Mouse (Mus musculus) thymus, adult 18-20 months (tissue): ENCODE measurements around the gene Fez2.

Experiments used
- DNase-seq, 2 experiments: peaks; one replicate each; pipeline ENCODE4 v3.0.0; 2022; ENCODE audit warnings: mixed read lengths in 2 of 2

Gene Fez2

DNA sequence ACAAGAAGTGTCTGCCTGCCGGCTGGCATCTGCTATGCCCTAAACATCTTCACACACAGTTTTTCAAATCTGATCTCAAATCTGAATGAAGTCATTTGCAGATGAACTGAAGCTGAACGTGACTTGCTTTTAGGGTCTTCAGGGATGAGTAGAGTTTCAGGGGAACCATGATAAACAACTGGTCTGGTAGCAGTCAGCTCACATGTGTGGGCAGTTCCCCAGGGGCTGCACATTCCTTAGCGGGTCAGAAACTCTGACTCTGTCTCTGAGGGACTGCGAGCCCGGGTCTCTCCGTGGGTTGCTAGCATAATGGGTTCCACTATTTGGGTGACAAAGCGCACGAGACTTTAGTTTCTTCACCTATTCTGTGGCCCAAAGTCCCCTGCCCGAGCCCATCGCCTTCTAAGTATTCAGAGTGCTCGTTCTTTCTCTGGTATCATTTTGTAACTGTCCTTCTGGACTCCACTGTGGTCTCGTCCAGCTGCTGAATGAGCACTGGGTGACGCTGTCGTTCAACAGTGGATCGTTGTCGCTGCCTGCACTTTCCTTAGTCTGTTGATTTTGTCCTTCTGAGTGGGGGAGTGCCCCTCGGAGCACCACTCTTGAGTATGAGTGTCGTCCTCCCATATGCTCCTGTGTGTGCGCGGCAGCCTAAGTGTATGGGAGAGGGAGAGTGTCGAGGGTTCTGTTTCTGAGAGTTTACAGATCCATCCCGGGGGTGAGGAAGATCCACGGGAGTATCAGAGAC lies 53.2 kb downstream of the Fez2 start:
- DNase-seq = no peak

DNA sequence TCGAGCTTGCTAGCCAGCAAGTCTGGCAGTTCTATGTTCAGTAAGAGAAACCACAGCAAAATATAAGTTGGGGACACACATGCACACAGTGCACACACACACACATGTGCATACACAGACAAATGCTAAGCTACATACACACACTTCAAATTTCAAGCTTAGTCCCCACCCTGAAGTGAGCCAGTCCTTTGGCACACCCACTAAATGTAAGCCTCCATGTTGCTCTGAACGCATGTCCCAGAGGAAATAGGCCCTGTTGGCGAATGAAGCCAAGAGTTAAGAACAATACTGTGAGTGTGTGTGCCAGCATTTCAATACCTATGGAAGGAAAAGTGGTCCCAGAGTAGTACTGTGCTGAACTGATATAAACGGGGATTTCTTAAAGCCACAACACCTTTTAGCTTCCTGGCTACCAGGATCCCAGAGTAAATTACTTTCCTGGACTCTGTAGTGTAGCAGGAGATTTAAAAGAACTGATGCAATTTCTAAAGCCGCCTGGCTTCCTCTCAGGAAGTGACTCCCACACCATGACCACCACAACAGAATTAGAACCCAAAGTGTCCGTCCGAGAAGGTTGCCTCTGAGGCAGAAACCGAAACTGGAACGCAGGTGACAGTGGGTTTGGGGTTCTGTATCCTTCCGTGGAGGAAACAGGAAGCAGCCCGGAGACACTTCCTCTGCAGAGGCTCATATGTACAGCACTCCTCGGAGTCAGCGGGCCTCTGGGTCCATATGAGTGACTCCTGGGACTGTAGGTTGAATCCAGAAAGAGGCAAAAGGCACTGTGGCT lies 55.8 kb downstream of the Fez2 start:
- DNase-seq = peak; percentile 57 to 75

DNA sequence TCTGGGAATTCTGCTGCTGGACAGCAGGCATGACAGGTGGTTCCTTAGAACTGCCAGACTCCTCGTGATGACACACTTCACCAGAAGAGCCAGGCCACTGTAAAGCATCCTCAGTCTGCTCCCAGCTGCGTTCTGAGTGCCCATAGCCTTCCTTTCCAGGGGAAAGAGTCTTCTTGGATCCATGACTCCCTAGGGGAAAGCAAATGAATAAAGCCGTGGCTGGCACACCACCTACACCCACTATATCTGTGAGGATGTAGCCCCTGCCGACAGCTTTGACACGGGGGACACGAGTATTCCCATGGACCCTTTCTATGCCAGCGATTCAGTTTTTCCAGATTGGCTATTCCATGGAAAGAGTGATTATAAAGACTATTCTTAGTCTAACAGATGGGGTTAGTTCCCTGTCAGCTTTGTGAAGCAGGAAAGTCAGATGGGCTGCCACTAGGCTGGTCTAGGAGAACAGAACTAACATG lies 59.7 kb downstream of the Fez2 start:
- no peak for DNase-seq

DNA sequence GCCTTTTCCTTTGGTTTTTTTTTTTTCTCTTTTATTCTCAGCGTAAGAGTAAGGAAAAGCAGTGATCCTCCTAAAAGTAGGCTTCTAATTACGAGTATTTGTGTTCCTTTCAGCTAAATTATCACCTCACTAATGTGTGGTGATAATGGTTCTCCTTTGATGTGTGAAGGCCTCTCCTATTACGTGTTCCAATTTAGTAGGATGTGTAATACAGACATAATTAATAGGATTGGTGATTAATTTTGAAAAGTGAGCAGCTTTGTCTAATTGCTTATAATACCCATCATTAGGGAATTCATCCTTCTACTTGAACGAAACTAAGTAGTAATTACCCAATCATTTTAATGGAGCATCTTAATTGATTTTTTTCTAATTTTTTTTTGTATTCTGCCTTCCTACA lies 60.2 kb downstream of the Fez2 start:
- no peak for DNase-seq

DNA sequence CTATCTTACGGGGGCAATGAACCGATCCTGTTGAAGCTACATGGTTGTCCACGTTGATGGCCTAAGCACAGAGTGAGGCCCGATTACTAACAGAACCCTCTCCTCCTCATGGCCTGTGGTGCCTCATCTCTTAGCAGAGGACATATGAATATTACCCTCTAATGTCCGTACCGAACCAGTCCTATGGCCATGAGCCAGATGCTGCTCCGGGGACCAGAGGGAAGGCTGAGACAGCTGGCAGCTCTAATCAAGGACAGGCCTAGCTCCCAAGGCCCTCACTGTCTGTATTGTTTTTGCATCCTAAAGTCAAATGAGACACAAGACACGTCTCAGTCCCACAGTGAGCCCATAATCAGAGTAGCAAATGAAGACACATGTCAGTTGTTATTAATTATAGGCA lies 62.3 kb downstream of the Fez2 start:
- DNase-seq = no peak

DNA sequence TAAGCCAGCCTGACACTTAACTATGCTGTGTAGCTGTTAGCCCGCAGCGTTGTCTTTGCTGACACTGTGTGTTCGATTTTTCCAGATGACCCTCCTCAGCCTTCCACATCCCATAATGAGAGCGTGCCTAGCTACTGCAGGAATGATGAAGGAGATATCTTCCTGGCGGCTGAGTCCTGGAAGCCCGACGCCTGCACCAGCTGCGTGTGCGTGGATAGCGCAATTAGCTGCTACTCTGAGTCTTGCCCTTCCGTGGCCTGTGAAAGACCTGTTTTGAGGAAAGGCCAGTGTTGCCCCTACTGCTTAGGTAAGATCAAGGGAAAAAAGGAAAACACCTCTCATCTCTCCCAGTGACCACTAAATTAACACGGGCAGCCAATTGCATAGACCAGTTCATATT lies 63.1 kb downstream of the Fez2 start:
- DNase-seq = no peak

DNA sequence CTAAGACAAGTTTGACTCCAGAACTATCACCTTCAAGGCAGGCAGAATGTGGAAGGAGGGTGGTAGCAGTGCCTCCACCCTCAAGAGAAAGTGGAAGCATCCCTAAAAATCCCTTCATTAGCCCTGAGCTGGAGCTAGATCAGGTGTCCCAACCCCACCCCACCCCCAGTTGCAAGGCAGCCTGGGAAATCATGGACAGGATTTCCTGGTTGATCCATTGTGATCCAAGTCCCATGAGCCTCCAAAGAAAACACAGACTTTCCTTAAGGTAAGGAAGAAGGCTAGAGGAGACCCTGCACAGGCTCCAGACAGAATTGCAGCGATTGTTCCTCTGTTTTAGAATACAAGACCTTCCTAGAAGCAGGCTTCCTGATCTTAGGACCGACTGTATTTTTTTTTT lies 63.5 kb downstream of the Fez2 start:
- no peak for DNase-seq

DNA sequence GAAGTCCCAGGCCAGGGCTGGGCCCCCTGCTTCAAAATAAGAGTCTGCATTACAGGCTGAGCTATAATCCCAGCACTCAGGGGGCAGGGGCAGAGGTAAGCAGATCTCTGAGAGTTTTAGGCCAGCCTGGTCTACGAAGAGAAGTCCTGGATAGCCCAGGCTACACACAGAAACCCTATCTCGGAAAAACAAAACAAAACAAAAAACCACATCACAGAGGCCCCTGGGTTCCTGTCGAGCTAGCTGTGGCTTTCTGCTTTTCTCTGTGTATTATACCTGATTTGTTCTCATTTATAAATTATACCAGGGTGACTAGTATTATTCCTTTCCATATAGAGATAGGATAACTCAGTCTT lies 65.5 kb downstream of the Fez2 start:
- DNase-seq = no peak

DNA sequence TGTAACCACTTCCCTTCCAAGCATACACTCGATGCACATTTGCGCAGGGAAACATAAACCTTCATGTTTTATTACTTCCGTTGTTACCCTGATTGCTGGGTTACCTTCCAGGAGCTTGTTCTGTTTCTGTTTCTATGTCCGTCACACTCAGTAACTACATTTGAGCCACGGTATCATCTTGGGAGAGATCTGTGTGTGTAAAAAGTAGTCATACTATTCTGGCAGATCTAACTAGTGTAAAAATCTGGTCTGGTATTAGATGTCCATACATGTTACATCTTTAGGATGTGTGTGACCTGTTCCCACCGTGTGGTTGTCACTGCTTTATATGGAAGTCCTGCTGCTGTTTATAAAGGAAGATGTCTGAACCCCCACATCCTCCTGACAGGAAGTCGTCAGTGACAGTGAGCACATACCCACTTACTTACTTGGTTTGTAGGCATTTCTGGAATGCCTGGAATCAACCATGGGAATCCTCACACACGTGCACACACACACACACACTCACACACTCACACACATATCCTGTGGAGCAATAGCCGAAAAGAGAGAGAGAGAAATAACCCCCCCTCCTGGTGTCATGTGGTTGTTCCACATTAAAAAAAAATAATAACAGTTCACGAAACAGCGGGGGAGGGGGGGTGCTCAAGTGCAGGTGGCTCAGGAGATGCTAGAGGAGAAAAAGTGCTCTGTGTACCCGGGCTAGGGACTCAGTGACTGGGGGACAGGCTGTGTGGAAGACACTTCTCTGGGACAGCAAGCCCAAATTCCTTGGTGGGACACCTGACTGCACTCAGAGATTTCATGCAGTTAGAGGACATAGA lies 66.1 kb downstream of the Fez2 start:
- DNase-seq = peak in 1 of 2 experiments; percentile 43

DNA sequence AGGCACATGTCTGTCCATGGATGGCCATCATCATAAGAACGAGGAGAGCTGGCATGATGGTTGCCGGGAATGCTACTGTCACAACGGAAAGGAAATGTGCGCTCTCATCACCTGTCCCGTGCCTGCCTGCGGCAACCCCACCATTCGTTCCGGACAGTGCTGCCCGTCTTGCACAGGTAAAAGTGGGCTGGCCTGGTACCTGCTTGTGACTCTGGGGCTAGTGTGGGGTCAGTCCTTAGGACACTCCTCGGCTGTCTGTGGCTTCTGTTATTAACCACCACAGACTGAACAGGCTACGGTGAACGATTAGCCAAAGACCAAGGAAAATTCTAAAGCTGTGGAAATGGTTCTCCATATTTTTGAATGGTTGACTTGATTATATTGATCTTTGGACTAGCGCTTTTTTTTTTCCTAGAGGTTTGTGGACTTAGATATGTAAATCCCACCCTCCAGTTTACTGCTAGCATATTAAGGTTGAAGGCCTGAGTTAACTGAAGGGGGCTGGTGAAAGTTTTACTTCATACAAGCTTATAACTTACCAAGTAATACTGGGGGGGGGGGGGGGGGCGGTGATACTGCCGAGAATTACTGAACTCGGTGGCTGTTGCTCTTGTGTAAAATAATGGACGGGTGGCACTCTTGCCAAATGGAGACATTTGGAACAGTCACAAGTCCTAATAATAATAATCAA lies 70.7 kb downstream of the Fez2 start:
- no peak for DNase-seq

DNA sequence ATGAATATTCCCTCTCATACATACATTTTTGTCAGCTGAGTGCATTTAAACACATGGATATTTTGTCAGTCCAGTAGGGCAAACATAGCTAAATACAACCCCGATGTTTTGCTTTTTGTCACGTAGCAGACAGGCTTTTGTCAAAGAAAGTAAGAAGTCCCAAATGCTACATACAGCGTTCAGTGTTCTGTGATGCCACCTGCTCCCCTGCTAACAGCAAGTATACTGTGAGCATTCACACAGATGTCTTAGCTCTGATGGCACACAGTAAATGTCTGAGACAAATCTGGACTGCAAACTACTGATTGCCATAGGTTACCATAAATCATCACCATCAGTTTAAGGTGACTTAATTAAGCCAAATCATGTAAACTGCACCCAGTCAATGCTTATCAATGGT lies 74.3 kb downstream of the Fez2 start:
- DNase-seq = no peak

DNA sequence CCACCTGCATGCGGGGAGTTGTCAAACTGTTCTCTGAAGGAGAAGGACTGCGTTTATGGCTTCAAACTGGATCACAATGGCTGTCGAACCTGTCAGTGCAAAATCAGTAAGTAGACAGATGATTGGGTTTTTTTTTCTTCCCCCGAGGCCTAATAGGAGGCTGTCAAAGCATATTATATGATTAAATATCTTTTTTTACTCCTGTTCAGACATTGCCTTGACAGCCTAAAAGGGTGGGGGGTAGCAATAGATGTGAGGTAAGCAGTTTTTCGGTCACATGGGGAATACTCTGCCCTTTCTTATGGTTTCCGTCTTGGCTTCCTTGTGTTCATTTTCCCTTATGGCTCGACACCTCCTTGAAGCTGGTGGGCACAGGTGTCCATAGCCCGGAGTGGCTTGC lies 82.7 kb downstream of the Fez2 start:
- DNase-seq = no peak

DNA sequence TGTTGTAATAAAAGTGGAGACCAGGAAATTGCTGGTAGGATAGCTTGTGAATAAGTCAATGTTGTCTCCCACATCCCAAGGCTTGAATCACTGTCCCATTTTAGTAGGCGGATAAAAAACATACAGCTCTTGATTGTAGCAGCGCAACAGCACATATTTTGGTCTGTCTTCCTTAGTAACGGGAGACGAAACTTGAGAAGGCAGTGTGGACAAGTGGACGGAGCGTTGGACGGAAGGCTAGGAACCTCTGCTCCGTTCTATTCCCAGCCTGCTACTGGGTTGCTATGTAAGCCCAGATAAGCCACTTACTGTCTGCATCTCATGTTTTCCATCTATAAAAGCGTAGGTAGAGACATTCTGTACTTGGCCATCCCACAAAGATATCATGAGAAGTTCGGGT lies 84.7 kb downstream of the Fez2 start:
- no peak for DNase-seq

DNA sequence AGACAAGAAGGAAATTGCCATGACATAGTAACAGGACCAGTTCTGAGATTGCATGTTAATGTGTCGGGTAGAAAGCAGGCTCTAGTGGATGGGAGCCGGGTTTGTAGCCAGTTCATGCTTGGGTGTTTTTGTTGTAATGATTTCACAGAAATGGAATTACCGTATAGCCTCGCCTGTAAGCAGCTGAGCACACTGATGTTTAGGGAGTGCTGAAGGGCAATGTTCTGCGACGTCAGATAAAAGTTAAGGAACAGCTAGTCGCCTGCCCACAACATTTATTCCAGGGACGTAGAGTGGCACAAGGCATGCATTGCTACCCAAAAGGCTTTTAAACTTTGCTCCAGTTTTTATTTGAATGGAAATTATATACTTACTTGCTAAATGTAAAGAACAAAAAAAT lies 86.5 kb downstream of the Fez2 start:
- no peak for DNase-seq

DNA sequence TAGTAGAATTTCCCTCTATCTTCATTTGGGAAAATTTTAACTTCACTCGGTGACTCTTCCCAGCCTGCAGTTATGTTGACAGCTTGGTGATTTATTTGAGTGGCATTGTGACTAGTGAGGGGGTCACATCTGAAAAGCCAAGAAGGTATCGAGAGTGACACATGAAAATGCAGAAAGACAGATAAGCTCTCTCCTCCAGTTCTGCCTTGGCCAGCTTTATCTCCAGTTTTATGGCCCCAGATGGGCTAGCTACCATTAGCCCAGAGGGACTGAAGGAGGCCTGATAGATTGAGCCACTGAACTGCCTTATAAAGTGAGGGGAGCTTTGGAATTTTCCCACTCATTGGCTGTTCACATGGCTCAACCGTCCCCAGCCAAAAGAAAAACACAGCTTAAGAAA lies 89.7 kb downstream of the Fez2 start:
- no peak for DNase-seq

DNA sequence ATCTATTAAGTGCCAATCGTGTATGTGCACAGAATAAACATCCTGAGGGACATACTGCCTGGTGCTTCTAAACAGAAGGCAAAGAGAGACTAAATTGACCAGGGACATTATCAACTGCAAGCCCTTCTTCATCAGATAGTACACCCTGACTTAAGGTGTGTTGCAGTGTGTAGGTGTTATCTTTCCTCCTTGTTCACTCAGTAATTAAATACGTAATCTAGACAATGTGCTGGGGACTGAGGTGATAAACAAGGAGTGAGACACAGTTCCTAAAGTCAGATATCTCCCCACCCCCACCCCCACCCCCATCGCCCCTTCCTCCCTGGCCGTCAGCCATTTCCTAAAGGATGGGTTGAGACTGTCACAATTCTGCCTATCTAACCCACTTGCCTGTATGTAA lies 90.8 kb downstream of the Fez2 start:
- no peak for DNase-seq

DNA sequence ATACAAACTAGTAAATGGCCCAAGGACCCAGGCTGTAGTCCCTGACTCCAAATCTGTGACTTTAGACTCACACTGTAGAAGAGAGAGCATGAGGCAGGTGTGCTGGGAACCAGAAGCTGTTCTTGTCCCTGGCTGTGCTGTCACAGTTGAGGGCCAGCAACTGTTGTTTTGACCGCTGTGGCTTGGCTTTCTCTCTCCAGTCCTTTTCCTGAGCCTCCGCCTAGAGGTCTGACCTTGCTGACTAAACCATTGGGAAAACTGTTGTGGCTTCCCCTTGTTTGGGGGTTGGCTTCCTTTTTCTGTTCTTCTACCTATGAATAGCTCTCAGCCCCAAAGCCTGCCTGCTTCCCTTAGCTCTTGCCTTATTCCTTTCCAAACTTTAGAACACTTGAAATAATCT lies 91.6 kb downstream of the Fez2 start:
- no peak for DNase-seq

DNA sequence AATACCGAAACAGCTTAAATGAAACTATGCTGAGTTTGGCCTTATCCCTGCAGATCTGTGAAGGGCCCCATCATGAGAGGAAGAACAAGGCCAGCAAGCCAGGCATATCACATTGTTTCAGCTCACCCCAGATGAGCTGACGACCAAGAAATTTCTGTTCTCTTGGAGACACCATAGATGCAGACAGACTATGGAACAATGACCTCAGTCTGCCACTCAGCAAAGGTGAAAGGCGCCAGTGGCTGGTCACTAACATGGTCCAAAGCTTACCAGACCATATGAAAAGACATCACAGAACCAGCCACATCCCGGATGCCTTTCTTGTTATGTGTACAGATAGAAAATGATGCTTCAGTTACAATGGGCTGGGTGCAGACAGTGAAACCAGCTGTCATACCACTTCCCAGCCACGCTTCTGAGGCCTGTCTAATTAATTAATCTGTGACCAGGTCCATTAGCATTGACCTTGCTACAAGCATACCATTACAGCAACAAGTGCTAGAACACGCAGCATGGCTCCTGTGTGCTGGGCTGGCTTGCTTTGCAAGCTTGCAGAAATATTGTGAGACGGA lies 92.1 kb downstream of the Fez2 start:
- DNase-seq = no peak

DNA sequence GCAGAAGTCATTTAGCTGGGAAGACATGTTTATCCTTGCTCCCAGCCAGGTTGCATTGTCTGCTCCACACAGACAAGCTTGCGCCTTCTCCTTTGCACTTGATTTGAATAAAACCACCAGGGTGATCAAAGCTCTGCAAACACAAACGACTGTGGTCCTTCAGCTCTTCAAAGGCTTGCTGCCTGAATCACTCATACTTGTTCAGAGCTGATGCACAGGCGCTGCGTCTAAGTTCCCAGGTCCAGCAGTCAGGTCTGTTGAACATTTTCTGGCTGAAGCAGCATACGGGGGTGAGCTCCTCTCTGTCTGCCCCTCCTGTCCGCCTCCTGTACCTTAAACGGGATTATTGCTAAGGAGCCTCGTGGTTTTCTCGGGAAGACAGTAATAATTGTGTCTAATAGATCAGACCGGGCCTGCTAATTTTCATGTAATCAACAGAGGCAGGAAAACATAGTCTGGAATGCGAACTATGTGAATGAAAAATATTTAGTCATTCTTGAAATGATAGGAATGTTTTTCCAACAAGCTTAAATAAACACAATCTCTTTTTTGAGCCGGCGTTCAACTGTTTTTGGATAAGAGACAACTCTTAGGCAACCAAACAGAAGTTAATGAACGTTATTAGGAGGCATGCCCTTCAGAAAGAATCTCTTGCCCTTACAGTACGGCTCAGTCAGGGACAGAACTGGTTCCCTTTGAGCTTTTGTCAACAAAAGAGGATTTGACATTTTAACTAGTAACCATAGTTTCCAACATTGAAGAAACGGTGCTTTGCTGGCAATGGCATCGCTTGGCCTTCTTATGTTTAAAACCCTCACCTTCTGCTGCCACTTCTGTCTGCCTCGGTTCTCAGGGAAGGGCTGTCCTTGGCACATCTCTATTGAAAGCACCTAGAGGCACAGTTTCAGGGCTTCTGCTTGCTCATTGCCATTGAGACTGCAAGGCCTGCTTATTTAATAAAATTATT lies 95.3 kb downstream of the Fez2 start:
- no peak for DNase-seq

DNA sequence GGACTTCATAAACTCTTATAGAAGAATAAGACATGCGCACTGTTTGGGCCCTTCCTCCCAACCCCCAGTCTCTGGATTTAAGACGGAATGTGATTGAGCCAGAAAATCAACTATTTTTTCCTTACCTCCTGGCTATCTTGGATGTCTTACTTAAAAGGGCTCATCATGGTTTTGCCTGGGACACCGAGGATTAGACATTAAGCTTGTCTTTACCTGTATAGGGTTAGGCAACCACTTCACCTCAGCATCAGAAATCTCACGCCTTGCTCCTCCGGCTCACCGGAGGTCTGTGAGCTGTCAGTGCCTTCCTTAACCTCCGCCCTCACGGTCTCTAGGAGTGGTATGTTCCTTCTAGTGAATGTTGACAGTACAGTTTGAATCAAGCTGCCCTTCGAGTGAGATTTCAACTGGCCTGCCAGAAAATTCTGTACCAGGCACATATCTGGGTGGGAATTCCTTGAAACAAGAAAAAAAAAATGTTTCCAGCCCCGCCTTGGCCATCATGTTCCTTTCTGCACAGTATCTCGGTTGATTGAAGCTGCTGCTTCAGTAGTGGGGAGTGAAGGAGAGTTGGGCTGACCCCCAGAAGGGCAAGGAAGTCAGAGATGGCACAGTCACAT lies 96.6 kb downstream of the Fez2 start:
- no peak for DNase-seq
